Mouse (Mus musculus): ENCODE data around the gene Htr2c. TPM values are rescaled to one million over a fixed set of nuclear protein-coding genes. Genes with fewer than 3 reads are reported as not detected.
A peak's percentile ranks its signal among the peaks of the same experiment; 100 is the strongest.

Gene Htr2c
- 10 to 100 TPM; 31.1 to 41.7 TPM for total RNA-seq (2021)
- long read RNA-seq, experiment 1, full-length matches to known transcripts = 3 of 5 reads
- long read RNA-seq, experiment 1, partial matches to known transcripts = 0 of 5 reads
- long read RNA-seq, experiment 1, other reads (novel, unspliced or antisense) = 2 of 5 reads
- long read RNA-seq, experiment 2, full-length matches to known transcripts = 11 of 14 reads
- long read RNA-seq, experiment 2, partial matches to known transcripts = 1 of 14 reads
- long read RNA-seq, experiment 2, other reads (novel, unspliced or antisense) = 2 of 14 reads

GRCm38 (mm10) chrX:146962258-146962913 is at the start of gene Htr2c:
Htr2c (plus strand) TSS chrX:146962513.
- no peak for DNase-seq (ENCODE audit: low spot score in 2 of 2)

GRCm38 (mm10) chrX:146928251-146928650 is 34.1 kb upstream of the Htr2c start:
- DNase-seq (ENCODE audit: low spot score in 2 of 2) = no peak

- no peak for DNase-seq (ENCODE audit: low spot score in 2 of 2)
Measured at GRCm38 (mm10) chrX:146936332-146936731, 26.0 kb upstream of the Htr2c start.

- DNase-seq (ENCODE audit: low spot score in 2 of 2) = no peak
Measured at GRCm38 (mm10) chrX:146946216-146946886, 16.0 kb upstream of the Htr2c start.

DNA sequence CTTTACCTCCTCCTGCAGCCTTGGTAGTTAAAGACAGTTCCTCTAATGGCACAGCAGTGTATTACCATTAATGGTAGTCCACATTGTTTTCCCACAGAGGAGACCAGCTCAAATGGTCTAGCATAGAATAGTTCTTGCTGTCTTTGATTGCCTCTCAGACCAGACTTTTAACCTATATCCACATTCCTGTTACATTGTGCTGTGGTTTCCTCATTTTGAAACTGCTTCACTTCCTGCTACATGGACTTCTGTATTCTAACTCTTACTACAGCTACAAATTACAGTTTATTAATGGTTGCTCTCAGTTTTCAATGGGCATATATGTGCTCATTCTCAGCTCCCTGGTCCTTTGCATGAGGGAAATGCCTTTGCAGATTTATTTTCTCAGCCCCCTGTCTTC is 15.3 kb upstream of the Htr2c start:
- no peak for DNase-seq (ENCODE audit: low spot score in 2 of 2)

- DNase-seq (ENCODE audit: low spot score in 2 of 2) = no peak
Measured at GRCm38 (mm10) chrX:146958608-146959007, 3.7 kb upstream of the Htr2c start.

GRCm38 (mm10) chrX:146959960-146960359 is 2.4 kb upstream of the Htr2c start:
- no peak for DNase-seq (ENCODE audit: low spot score in 2 of 2)

DNA sequence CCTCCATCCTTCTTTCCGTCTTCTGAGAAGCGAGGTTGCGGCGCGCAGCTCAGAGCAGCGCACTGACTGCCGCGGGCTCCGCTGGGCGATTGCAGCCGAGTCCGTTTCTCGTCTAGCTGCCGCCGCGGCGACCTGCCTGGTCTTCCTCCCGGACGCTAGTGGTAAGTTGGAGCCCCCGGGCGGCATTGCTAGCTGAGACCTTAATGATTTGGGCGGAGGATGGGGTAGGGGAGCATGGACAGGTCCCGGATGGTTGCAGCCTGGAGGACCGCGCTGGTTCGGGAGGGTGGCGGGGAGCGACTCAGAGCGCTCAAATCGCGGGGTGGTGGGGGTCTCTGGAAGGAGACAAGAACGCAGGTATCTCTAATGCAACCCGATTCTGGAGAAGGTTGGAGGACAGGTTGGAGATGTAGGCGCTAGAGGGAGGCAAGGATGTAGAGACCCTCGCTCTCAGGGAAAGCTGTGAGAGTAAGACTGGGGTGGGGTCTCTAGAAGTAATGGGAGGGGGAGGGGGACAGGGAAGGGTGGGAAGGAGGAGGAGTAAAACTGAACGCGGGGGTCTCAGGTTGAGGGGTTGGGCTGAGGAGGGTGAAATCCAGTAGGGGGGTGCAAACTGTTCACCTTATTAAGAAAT is 718 bp downstream of the Htr2c start:
- no peak for DNase-seq (ENCODE audit: low spot score in 2 of 2)

DNA sequence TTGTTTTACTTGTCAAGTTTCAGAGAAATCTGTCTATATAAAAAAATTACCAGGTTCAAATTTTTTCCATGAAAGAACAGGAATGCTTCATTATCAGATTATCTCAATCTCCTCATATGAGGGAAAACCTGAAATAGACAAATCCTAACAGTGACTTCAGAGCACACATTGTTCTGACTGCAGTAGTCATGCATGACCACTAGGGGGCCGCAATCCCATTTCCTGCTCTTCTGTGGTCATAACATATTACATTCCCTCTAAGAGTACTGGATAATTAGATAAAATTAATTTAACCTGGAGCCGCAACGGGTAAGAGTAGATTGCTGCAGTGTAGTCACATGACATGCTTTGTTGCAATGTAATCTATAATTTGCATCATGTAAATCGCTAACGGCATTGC is 17.6 kb downstream of the Htr2c start:
- DNase-seq (ENCODE audit: low spot score in 2 of 2) = no peak

DNA sequence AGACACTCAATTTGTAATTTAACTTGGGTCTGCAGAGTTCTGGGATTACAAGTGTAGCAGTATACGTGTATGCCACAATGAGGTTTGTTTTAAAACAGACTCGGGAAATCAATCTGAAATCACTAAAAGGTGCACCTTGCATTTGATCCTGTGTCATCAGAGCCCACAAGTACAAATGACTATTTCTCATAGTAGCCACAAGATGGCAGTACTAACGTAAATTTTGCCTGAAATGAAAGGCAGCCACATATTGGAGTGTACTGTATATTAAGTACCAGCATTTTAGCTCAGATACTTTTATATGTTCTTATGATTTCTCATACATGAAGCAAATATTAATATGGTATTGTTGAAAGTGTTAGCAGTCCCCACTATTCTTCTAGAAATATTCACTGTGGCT is 93.4 kb downstream of the Htr2c start:
- no peak for DNase-seq (ENCODE audit: low spot score in 2 of 2)

GRCm38 (mm10) chrX:147071622-147072021 is 109.3 kb downstream of the Htr2c start:
- DNase-seq (ENCODE audit: low spot score in 2 of 2) = peak in 1 of 2 experiments; percentile 1

DNA sequence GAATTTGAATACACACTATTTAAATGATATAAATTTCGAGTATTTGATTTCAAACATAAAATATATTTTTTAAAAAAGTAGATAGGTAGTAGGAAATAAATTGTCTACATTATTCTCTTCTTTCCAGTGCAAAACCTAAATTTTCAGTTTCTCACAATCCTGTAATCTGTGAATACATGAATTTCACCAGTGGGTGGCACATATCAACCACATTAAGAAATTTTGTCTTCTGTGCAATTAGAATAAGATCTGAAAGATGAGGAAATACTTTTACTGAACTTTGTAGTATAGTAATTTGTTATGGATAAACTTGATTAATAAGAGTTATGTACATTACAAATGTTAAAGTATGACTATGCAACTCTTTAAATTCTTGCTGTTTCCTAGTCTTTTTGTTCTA is 156.8 kb downstream of the Htr2c start:
- peak in 1 of 2 experiments; percentile 2 for DNase-seq (ENCODE audit: low spot score in 2 of 2)

DNA sequence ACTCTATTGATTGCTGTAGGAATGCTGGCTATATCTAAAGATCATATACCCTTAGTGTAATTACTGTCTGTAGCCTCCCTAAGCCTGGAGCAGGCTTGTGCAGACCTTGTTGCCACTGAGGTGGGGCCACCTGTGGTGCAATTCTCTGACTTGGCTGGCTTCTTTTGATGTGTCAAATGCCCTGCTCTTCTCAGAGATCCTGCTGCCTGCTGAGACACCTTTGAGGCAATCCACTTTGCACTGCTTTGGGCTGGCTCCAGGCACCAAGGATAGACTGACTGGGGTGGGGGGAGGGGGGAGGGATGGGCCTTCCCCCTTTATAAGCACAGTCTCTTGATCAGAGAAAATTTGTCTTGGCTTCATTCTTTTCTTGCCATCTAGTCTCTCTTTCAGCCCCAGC is 252.9 kb downstream of the Htr2c start:
- no peak for DNase-seq (ENCODE audit: low spot score in 2 of 2)

GRCm38 (mm10) chrX:147217382-147218013 is 255.2 kb downstream of the Htr2c start:
- DNase-seq (ENCODE audit: low spot score in 2 of 2) = no peak

DNA sequence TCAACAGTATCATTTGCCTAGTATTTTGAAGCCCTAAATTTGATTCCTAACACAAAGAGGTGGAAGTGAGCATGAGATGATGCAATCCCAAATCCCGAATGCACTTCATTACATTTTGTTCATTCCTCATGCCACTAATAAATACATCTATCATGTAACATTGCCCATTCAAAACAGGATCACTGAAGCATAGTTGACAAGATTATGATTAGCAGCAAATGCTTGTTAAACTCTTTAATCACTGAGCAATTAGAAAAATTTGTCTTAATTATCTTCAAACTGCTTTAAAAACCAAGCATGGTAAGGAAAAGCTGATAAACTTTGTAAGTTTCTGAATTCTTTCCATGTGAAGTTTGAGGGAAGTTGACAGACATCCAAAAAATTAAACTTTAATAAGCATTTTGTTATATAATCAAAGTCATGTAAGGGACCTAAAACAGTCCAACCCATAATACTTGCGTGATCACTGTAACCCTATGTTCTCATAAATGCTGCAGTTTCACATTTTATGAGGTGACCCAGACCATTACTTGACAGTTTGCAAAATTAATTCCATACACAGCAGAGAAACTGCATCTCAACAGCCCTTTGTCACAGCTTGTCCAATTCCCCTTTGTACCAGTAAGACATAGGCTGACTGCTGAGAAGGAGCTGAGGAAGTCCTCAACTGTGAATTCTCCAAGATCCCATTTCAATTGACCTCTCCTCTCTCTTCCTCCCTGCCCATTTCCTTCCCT is 276.7 kb downstream of the Htr2c start:
- DNase-seq (ENCODE audit: low spot score in 2 of 2) = no peak

Small RNAs within 50 kb of the gene (microRNA-seq; reads per million reads assigned to microRNA genes)
- gene Gm22650 = 3.7 to 5.2 reads per million in 2 experiments
- gene Gm24627 = 0 reads per million in 2 experiments
- gene Mir1264 = 34.3 to 113 reads per million in 2 experiments
- gene Mir1298 = 332 to 4,146 reads per million in 2 experiments
- gene Mir1912 = 1.1 to 8.6 reads per million in 2 experiments
- 51.3 to 197 reads per million in 2 experiments for gene Mir448
- gene Mir764 = 12.5 to 24.9 reads per million in 2 experiments
